Mouse (Mus musculus) E14TG2a.4 (cell line): Measurements from ENCODE around the gene Cend1.

Experiments used
- CTCF ChIP-seq: conservative IDR thresholded peaks from 2 replicates; pipeline ENCODE4 v1.5.1; 2014; ENCODE audit warnings: low read length
- POU5F1 ChIP-seq: IDR thresholded peaks from 2 replicates; pipeline ENCODE4 v1.6.1; 2014; ENCODE audit warnings: low read length, borderline replicate concordance

GRCm38 (mm10) chr7:141471236-141471635, 41.9 kb upstream of the Cend1 start:
- TF ChIP-seq CTCF, result no peak
- no peak for TF ChIP-seq POU5F1
